Mouse (Mus musculus): ENCODE results near the gene Hus1. TPM values are rescaled to one million over a fixed set of nuclear protein-coding genes. Genes with fewer than 3 reads are reported as not detected.

Hus1 gene
- 10 to 100 TPM; 11.5 to 12.1 TPM for total RNA-seq (2021)
- long read RNA-seq, experiment 1, partial matches to known transcripts = 0 of 7 reads
- long read RNA-seq, experiment 1, other reads (novel, unspliced or antisense) = 6 of 7 reads
- long read RNA-seq, experiment 2, partial matches to known transcripts = 3 of 4 reads
- long read RNA-seq, experiment 2, other reads (novel, unspliced or antisense) = 0 of 4 reads

- peak; percentile 78 to 83 for DNase-seq (ENCODE audit: low spot score in 2 of 2)
These were observed at the start of gene Hus1 for GRCm38 (mm10) chr11:9010853-9011339. Hus1 (minus strand) TSS chr11:9011191.

GRCm38 (mm10) chr11:9060484-9060883 is 49.5 kb upstream of the Hus1 start:
- DNase-seq (ENCODE audit: low spot score in 2 of 2) = no peak

- DNase-seq (ENCODE audit: low spot score in 2 of 2) = no peak
These were observed 49.0 kb upstream of the Hus1 start for GRCm38 (mm10) chr11:9060029-9060428.

GRCm38 (mm10) chr11:9057711-9058110 is 46.7 kb upstream of the Hus1 start:
- no peak for DNase-seq (ENCODE audit: low spot score in 2 of 2)

GRCm38 (mm10) chr11:9056937-9057336 is 45.9 kb upstream of the Hus1 start:
- no peak for DNase-seq (ENCODE audit: low spot score in 2 of 2)

- DNase-seq (ENCODE audit: low spot score in 2 of 2) = no peak
These were observed 40.9 kb upstream of the Hus1 start for GRCm38 (mm10) chr11:9051895-9052294.

GRCm38 (mm10) chr11:9050241-9050640 is 39.2 kb upstream of the Hus1 start:
- no peak for DNase-seq (ENCODE audit: low spot score in 2 of 2)

GRCm38 (mm10) chr11:9048703-9049060 is 37.7 kb upstream of the Hus1 start, which contains the start of gene Sun3:
Sun3 (minus strand) TSS chr11:9048991.
- DNase-seq (ENCODE audit: low spot score in 2 of 2) = peak in 1 of 2 experiments; percentile 6

- peak; percentile 72 to 82 for DNase-seq (ENCODE audit: low spot score in 2 of 2)
These were observed 37.2 kb upstream of the Hus1 start, which contains the start of gene Gm11992 for GRCm38 (mm10) chr11:9048011-9048702. Gm11992 (plus strand) TSS chr11:9048594.

- no peak for DNase-seq (ENCODE audit: low spot score in 2 of 2)
These were observed 36.1 kb upstream of the Hus1 start for GRCm38 (mm10) chr11:9047044-9047443.

GRCm38 (mm10) chr11:9046546-9046945 is 35.6 kb upstream of the Hus1 start:
- no peak for DNase-seq (ENCODE audit: low spot score in 2 of 2)

- no peak for DNase-seq (ENCODE audit: low spot score in 2 of 2)
These were observed 20.5 kb upstream of the Hus1 start for GRCm38 (mm10) chr11:9031530-9031929.

GRCm38 (mm10) chr11:9025211-9025610 is 14.2 kb upstream of the Hus1 start:
- no peak for DNase-seq (ENCODE audit: low spot score in 2 of 2)

- DNase-seq (ENCODE audit: low spot score in 2 of 2) = no peak
These were observed 13.8 kb upstream of the Hus1 start for GRCm38 (mm10) chr11:9024782-9025181.

- DNase-seq (ENCODE audit: low spot score in 2 of 2) = no peak
These were observed 9.2 kb upstream of the Hus1 start for GRCm38 (mm10) chr11:9020207-9020606.

GRCm38 (mm10) chr11:9018491-9019267 is 7.7 kb upstream of the Hus1 start:
- no peak for DNase-seq (ENCODE audit: low spot score in 2 of 2)

GRCm38 (mm10) chr11:9014740-9015139 is 3.7 kb upstream of the Hus1 start:
- no peak for DNase-seq (ENCODE audit: low spot score in 2 of 2)

GRCm38 (mm10) chr11:9011348-9011747 is 357 bp upstream of the Hus1 start:
- DNase-seq (ENCODE audit: low spot score in 2 of 2) = no peak

- peak in 1 of 2 experiments; percentile 20 for DNase-seq (ENCODE audit: low spot score in 2 of 2)
These were observed 575 bp downstream of the Hus1 start for GRCm38 (mm10) chr11:9010416-9010815.

GRCm38 (mm10) chr11:9008761-9009160 is 2.2 kb downstream of the Hus1 start:
- no peak for DNase-seq (ENCODE audit: low spot score in 2 of 2)

- DNase-seq (ENCODE audit: low spot score in 2 of 2) = no peak
These were observed 22.9 kb downstream of the Hus1 start for GRCm38 (mm10) chr11:8988084-8988483.

- no peak for DNase-seq (ENCODE audit: low spot score in 2 of 2)
These were observed 24.9 kb downstream of the Hus1 start for GRCm38 (mm10) chr11:8986058-8986457.

All from left cerebral cortex, adult 18-20 months (tissue).